Comparison of ENCODE assay signal across 22 mouse cellular contexts in the genomic region with DNA sequence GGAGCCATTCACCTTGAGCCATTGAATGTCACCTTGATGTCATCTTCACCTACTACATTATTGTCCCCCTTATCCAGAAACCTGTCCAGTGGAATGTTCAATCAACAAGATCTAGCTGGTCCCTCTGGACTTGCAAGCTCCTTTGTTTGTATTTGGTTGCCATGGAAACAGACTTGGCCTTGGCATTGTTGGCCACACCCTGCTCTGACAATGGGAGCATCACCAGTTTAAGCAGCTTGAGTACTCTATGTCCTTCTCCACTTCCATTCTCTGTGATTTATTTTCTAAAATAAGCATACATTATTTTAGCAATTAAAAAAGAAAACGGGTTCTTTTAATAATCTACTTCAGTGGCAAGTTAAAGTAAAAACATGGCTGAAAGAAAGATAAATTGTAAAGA.
DNase-seq lines count a peak whose midpoint lies in the region; ATAC-seq and TF ChIP-seq lines count a peak whose summit lies in the region.
"Had no signal": no experiment of that assay in that cellular context is flagged by ENCODE, and none has a peak within 500 bp of the region (broad histone marks: within the 10 kb centered on the region; RNA-seq: fewer than 3 reads in every experiment).

No protein-coding gene starts in this region.

- 71% methylated on average over 1 of the region's 1 CpGs for WGBS in liver, postnatal 0 days (ENCODE audit: insufficient replicate concordance)

- DNase-seq in embryo, embryonic 10 days (ENCODE audit: low spot score) = peak; percentile 20
- no peak for DNase-seq in embryo, embryonic 9.5 days (ENCODE audit: extremely low spot score)
- peak; percentile 6 for DNase-seq in lung, postnatal 25 days (ENCODE audit: low spot score)
- DNase-seq in lung, postnatal 14 days = no peak
- DNase-seq in brain, adult 2 months (ENCODE audit: low read depth, low spot score) = peak; percentile 17
- DNase-seq in skeletal muscle tissue, adult 2 months (ENCODE audit: low read depth, low spot score) = peak; percentile 56
- DNase-seq in liver, postnatal 0 days = no peak
- DNase-seq: cerebellum, adult 11-12 months; cerebellum, postnatal 36 days; heart, postnatal 36 days; kidney, adult 9 months; kidney, postnatal 4 days; thymus, postnatal 36 days had no signal

- TF ChIP-seq EP300 in liver, postnatal 0 days (IDR thresholded peaks at IDR 0.05; ENCODE audit: low read depth) = no peak

- no peak overlapping the region for H3K4me2 ChIP-seq in liver, postnatal 0 days (ENCODE audit: low read depth, low read length)
- H3K4me2 ChIP-seq: embryonic facial prominence, embryonic 15.5 days; heart, embryonic 13.5 days; liver, embryonic 15.5 days; midbrain, embryonic 15.5 days had no signal

- no peak for ATAC-seq in megakaryocyte-erythroid progenitor cell, adult 5-6 weeks (replicated peaks; ENCODE audit: low FRiP score, low TSS enrichment, poor library complexity, severe bottlenecking)
- no peak for ATAC-seq in liver, postnatal 0 days
- ATAC-seq: inflammation-experienced regulatory T-cells, adult 6 months; midbrain, embryonic 15.5 days; Patski had no signal

- H3K9me3 ChIP-seq in liver, postnatal 0 days (ENCODE audit: low read length) = no peaks in the 10 kb centered on the region
- H3K9me3 ChIP-seq: embryonic facial prominence, embryonic 15.5 days; forebrain, embryonic 10.5 days; heart, embryonic 13.5 days; liver, embryonic 15.5 days; midbrain, embryonic 15.5 days had no signal

- no peaks in the 10 kb centered on the region for H3K27me3 ChIP-seq in liver, postnatal 0 days (ENCODE audit: insufficient read depth, low read length)
- H3K27me3 ChIP-seq: embryonic facial prominence, embryonic 15.5 days; midbrain, embryonic 15.5 days; Patski had no signal

- H3K27ac ChIP-seq in liver, postnatal 0 days (ENCODE audit: low read depth) = no peak overlapping the region
- H3K27ac ChIP-seq: embryonic facial prominence, embryonic 15.5 days; forebrain, embryonic 10.5 days; heart, embryonic 13.5 days; liver, embryonic 15.5 days; midbrain, embryonic 15.5 days; stomach, postnatal 0 days had no signal

- H3K36me3 ChIP-seq in liver, postnatal 0 days (replicated peaks; ENCODE audit: insufficient read depth, low read length) = no peaks in the 10 kb centered on the region
- H3K36me3 ChIP-seq: embryonic facial prominence, embryonic 15.5 days; forebrain, embryonic 10.5 days; heart, embryonic 13.5 days; liver, embryonic 15.5 days; midbrain, embryonic 15.5 days had no signal

- H3K4me3 ChIP-seq in liver, postnatal 0 days (ENCODE audit: low read depth, low read length) = no peak overlapping the region
- H3K4me3 ChIP-seq: embryonic facial prominence, embryonic 15.5 days; forebrain, embryonic 10.5 days; heart, embryonic 13.5 days; liver, embryonic 15.5 days; midbrain, embryonic 15.5 days had no signal

- TF ChIP-seq CTCF in liver, postnatal 0 days (IDR thresholded peaks at IDR 0.05; ENCODE audit: low read depth) = no peak

- no peaks in the 10 kb centered on the region for H3K4me1 ChIP-seq in liver, postnatal 0 days (ENCODE audit: insufficient read depth)
- H3K4me1 ChIP-seq: liver, embryonic 15.5 days; midbrain, embryonic 15.5 days had no signal

- H3K9ac ChIP-seq in liver, postnatal 0 days (replicated peaks) = no peak overlapping the region
- H3K9ac ChIP-seq: embryonic facial prominence, embryonic 15.5 days; heart, embryonic 13.5 days; liver, embryonic 15.5 days; midbrain, embryonic 15.5 days had no signal

Comparison
In these comparisons a context has a peak if more than half of its experiments do, and no peak if none do; other contexts are left out.
1. DNase-seq: peak in embryo, embryonic 10 days (single experiment), lung, postnatal 25 days (single experiment), brain, adult 2 months (single experiment) and skeletal muscle tissue, adult 2 months (single experiment); none in embryo, embryonic 9.5 days (single experiment), lung, postnatal 14 days (single experiment) and liver, postnatal 0 days (single experiment).